Comparison of ENCODE assay signal across 13 mouse cellular contexts in genomic region chr17:83297379-83298121, GRCm38 (mm10).
"Had no signal": no experiment of that assay in that cellular context is flagged by ENCODE, and none has a peak within 500 bp of the region (broad histone marks: within the 10 kb centered on the region; RNA-seq: fewer than 3 reads in every experiment).

No protein-coding gene starts in this region.

- H3K27me3 ChIP-seq: limb, embryonic 13.5 days; liver, embryonic 15.5 days; midbrain, embryonic 15.5 days; neural tube, embryonic 13.5 days had no signal

- H3K36me3 ChIP-seq: limb, embryonic 13.5 days; liver, embryonic 15.5 days; midbrain, embryonic 15.5 days; neural tube, embryonic 13.5 days had no signal

- H3K9me3 ChIP-seq: limb, embryonic 13.5 days; liver, embryonic 15.5 days; midbrain, embryonic 15.5 days; neural tube, embryonic 13.5 days had no signal

- DNase-seq: kidney, adult 11 months; kidney, adult 9 months; kidney, postnatal 36 days; left cerebral cortex, postnatal 4 days; lung, adult 2 months; right cerebral cortex, postnatal 25 days; thymus, postnatal 14 days had no signal

- H3K4me1 ChIP-seq: limb, embryonic 13.5 days; liver, embryonic 15.5 days; midbrain, embryonic 15.5 days; neural tube, embryonic 13.5 days had no signal

- H3K4me2 ChIP-seq: limb, embryonic 13.5 days; liver, embryonic 15.5 days; midbrain, embryonic 11.5 days; midbrain, embryonic 15.5 days; neural tube, embryonic 13.5 days had no signal

- H3K9ac ChIP-seq: limb, embryonic 13.5 days; liver, embryonic 15.5 days; midbrain, embryonic 15.5 days; neural tube, embryonic 13.5 days had no signal

- H3K4me3 ChIP-seq: limb, embryonic 13.5 days; liver, embryonic 15.5 days; midbrain, embryonic 15.5 days; neural tube, embryonic 13.5 days had no signal

- H3K27ac ChIP-seq: kidney, postnatal 0 days; limb, embryonic 13.5 days; liver, embryonic 15.5 days; midbrain, embryonic 15.5 days; neural tube, embryonic 13.5 days had no signal

- ATAC-seq: midbrain, embryonic 15.5 days had no signal
